Mouse (Mus musculus) activated CD4-positive, CD25-positive, alpha-beta regulatory T cell, adult 9 weeks (primary cell): Measurements from ENCODE around the gene Ppp2r3a. TPM values are rescaled to one million over a fixed set of nuclear protein-coding genes. Genes with fewer than 3 reads are reported as not detected.

ENCODE experiments used
- polyA plus RNA-seq: library from polyadenylated mRNA; unstranded; fragments of 100-300 nt; shearing (Covaris generic); gene quantifications from one replicate; pipeline ENCODE4 v1.2.1, GENCODE M21; 2017

Ppp2r3a gene
- polyA plus RNA-seq: 1.2 TPM

GRCm38 (mm10) chr9:101251644-101252337 lies at the start of gene Ppp2r3a:
Gene Ppp2r3a (minus strand): TSS chr9:101251795.

GRCm38 (mm10) chr9:101073987-101074331 lies 177.6 kb downstream of the Ppp2r3a start, which contains the start of gene Msl2:
Gene Msl2 (plus strand): TSS chr9:101074101.

Other genes starting within 250 kb of the Ppp2r3a start
- gene Pccb, start 216.9 kb downstream of the Ppp2r3a start, polyA plus RNA-seq: 6.7 TPM
- gene Msl2, start 177.7 kb downstream of the Ppp2r3a start, polyA plus RNA-seq: 7.6 TPM